Mouse (Mus musculus): ENCODE measurements around the gene Pabpc4.

Pabpc4 gene

GRCm38 (mm10) chr4:123261721-123262401, at the start of gene Pabpc4:
TSS of gene Pabpc4 (plus strand) at chr4:123262351.
- DNase-seq (ENCODE audit: low spot score): no peak

GRCm38 (mm10) chr4:123213975-123214374, 48.2 kb upstream of the Pabpc4 start:
- DNase-seq (ENCODE audit: low spot score): no peak

DNA sequence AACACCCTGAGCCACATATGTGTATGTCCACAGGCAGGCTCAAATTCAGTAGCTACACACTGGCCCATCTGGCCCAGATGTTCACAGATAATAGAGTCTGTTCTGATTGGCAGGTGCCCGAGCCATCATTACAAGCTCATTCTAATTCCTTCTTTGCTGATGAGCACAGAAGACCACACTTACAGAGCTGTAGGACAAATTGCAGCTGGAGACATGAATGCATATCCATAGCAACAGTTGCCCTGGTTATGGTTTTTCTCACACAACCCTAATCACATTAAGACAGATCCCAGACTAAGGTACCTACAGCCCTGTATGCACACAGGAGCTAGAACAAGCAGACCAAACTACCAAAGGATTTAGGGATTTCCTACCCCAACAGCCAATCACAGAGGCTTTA, 46.8 kb upstream of the Pabpc4 start:
- DNase-seq (ENCODE audit: low spot score): no peak

- DNase-seq (ENCODE audit: low spot score): no peak
These were observed 45.4 kb upstream of the Pabpc4 start for GRCm38 (mm10) chr4:123216782-123217181.

DNA sequence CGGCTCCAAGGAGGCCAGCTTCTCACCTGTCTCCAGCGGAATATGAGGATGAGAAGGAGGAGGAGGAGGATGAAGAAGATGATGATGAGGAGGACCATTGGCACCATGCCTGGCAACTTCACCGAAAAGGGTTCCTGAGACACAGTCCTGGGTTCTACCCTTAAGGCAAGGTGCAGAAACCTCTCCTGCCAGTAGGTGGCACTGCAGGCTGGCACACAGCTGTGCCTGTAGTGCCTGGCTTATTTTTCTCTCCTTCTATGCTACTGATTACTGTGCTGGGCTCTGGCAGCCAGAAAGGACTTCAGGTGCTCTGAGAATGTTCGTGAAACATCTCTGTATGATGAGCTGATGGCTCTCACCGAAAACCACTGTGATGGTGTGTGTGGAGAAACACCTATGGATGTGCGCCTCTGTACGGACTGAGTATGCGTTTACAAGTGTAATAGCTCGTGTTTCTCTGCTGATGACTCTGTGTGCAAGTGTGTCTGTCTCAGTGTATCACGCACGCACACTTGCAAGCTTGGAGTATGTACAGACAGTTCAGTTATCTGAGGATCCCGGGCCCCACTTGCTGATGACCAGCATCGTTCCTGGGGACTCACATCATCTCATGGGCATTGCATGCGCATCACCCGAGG, 42.3 kb upstream of the Pabpc4 start:
- DNase-seq (ENCODE audit: low spot score): peak; percentile 87

- DNase-seq (ENCODE audit: low spot score): no peak
These were observed 41.5 kb upstream of the Pabpc4 start for GRCm38 (mm10) chr4:123220637-123221036.

DNA sequence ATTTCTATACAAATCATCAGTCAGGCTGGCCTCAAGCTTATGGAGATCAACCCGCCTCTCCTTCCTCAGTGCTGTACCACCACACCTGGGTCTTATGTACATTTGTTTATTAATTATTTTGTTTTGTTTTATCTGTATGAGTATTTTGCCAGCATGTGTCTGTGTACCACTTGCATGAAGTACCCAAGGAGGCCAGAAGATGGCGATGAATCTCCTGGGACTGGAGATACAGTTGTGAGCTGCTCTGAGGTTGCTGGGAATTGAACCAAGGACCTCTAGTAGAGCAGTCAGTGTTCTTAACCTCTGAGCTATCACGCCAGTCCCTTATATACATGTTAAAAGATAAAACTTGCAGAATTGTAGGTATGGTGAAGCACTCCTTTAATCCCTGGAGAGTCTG, 38.8 kb upstream of the Pabpc4 start:
- DNase-seq (ENCODE audit: low spot score): no peak

- no peak for DNase-seq (ENCODE audit: low spot score)
These were observed 36.3 kb upstream of the Pabpc4 start for GRCm38 (mm10) chr4:123225718-123226403.

DNA sequence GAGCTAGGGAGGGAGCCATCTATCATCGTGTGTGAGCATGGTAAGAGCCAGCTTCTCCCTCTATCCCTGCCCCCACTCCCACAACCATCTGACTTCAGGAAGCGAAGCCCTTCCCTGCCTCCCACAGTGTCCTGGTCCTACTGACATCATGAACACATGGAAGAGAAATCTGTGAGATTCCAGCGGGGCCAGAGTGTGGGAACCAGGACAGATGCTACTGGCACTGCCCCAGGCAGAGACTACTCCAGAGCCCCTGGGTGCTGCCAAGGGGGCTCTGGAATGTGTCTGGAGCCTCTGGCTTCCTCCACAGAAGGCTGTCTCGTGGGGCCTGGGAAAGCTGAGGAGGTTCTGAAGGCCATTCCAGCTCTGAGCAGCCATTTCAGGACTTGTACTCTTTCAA, 34.4 kb upstream of the Pabpc4 start:
- DNase-seq (ENCODE audit: low spot score): peak; percentile 44

GRCm38 (mm10) chr4:123228270-123228669, 33.9 kb upstream of the Pabpc4 start:
- DNase-seq (ENCODE audit: low spot score): peak; percentile 71

- no peak for DNase-seq (ENCODE audit: low spot score)
These were observed 33.0 kb upstream of the Pabpc4 start for GRCm38 (mm10) chr4:123229166-123229565.

GRCm38 (mm10) chr4:123232841-123233240, 29.3 kb upstream of the Pabpc4 start:
- DNase-seq (ENCODE audit: low spot score): no peak

GRCm38 (mm10) chr4:123233492-123234084, 28.6 kb upstream of the Pabpc4 start, which contains the start of gene Heyl:
TSS of gene Heyl (plus strand) at chr4:123233556.
- DNase-seq (ENCODE audit: low spot score): no peak

DNA sequence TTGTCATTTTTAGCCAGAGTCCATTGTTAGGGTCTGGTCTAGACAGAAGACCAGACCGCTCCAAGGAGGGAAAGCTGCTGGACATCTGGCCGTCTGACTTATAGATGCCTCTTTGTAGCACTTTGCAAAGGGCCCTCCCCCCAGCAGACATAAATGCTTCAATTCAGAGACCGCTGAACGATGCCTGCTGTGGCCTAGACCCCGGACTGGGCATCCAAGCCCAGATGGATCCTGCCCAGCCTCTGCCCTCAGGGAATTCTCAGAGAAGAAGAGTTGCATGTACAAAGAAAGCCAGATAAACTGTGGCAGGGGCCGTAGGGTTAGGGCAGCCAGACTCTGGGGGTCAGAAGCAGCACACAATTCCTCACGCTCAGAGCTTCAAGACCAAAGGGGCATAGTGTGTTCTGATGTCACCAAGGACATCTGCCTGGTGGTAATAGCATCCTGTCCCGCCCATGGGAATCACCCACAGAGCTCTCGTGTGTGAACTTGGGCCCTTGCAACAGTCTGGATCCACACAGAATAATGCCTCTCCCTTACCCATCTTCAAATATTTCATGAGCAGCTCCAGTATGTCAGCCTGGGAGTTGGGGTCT, 26.2 kb upstream of the Pabpc4 start:
- peak; percentile 57 for DNase-seq (ENCODE audit: low spot score)

DNA sequence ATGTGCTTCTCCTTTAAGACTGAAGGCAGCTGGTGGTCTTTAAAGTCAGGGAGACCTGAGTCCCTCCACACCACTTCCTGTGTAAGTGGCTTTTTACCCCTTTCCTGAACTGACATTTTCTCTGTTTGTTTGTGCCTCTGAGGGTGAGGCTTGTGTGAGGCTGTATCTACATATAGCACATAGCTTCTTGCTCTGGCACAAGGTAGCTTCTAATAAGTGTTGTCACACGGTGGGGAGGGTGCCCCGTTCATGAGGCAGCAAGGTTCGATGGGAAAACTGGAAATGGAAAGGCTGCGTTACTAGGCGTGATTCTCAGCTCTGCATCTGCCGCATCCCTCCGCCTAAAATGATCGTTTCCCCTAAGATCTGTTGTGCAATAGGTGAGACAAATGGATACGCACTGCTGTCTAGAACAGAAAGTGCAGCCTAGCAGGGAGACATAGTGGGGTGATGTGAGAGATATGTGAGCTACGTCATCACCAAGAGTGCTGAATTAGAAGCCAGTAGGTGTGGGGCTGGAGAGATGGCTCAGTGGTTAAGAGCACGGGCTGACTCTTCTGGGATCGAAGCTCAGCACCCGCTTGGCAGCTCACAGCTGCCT, 25.6 kb upstream of the Pabpc4 start:
- no peak for DNase-seq (ENCODE audit: low spot score)

DNA sequence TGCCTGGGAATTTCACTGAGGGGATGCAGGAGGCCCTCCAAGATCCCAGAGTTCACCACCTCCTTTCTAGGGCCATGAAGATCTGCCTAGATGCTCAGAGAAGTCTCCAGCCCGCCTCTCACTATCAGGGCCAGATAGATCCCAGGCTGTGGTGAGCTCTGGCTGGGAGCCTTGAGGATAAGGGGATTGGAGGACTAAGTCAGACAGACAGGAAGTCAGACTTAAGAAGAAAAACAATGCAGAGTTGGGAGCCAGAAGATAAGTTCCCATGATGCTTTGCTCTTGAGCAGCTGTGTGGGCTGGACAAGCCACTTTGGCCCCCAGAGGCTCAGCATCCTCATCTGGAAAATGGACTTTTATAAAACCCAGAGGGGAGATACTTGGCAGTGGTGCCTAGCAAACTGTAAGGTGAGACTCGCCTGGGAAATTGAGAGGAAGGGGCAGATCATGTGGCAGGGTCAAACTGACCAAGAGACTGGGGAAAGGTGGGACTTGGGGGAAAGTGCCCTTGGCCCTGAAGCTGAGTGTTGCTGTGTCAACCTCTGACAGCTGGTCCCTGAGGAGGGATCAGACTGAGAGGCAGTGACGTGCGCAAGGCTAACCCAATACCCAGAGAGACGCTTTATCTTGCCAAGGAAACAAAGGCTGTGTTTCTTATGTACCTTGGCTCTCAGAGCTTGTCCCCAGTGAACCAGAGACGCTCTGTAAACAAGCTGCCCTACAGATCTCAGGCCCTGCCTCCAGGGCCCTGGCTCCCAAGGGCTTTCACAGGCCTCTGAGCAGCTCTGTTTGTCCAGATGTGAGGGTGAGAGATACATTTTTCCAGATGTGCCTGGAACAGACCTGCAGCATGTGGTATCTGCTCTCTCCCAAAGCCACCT, 24.5 kb upstream of the Pabpc4 start:
- peak; percentile 35 for DNase-seq (ENCODE audit: low spot score)

DNA sequence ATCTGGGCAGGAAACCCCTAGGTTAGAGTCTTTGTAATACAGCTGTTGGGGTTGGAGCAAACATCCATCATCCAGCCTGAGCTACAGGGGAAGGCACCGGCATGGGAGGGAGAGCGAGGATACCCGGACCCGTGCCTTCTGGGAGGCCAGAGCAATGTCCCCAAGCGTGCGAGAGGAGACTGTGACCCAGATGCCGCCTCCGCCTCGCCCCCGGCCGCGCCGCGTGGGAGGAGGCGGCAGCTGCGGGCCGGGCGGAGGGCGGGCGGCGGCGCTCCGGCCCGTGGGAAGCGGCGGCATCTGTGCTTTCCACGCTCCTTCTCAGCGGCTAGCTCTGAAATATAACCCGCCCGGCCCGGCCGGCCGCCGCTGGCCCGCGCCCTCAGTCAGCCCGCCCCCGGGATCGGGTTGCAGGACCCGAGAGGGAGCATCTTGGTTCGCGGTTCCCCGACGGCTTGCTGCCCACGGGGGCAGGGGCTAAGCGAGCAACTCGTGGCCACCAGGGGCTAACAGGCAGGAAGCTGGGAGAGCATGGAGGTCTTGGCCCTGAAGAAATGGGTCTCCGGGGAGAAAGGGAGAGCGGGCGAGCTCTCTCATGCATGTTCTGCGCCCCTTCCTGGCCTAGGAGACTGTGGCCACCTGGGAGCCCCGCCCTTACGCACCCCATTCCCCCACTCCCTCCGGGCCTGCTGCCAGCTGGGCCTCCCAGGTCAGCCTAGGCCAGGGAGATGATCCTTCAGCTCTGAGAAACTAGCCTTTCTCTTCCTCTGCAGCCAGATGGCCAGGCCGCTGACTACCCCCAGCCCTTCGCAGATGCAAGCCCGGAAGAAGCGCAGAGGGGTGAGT, 22.6 kb upstream of the Pabpc4 start:
- DNase-seq (ENCODE audit: low spot score): peak; percentile 77

GRCm38 (mm10) chr4:123246221-123246620, 15.9 kb upstream of the Pabpc4 start:
- no peak for DNase-seq (ENCODE audit: low spot score)

- no peak for DNase-seq (ENCODE audit: low spot score)
These were observed 15.5 kb upstream of the Pabpc4 start for GRCm38 (mm10) chr4:123246651-123247050.
